Mouse (Mus musculus) adrenal gland, adult (tissue): ENCODE data around the gene Vmn1r229.

Experiments
- DNase-seq, 2 experiments: peaks; one replicate each; pipeline ENCODE4 v3.0.0; 2022 to 2023; ENCODE audit warnings: low spot score in 1 of 2; ENCODE audit not compliant: inconsistent age in 2 of 2

Vmn1r229 gene

GRCm38 (mm10) chr17:20811255-20811654 lies at the start of gene Vmn1r229:
Vmn1r229 (plus strand) TSS chr17:20811555.
- DNase-seq: no peak

GRCm38 (mm10) chr17:20786057-20786456 lies 25.3 kb upstream of the Vmn1r229 start, which contains the start of gene Vmn1r228:
Vmn1r228 (minus strand) TSS chr17:20786157.
- DNase-seq: no peak

- no peak for DNase-seq
Measured at GRCm38 (mm10) chr17:20840144-20840543, 28.8 kb downstream of the Vmn1r229 start, which contains the start of gene Vmn1r230. Vmn1r230 (plus strand) TSS chr17:20840444.
